Mouse (Mus musculus) thymus, adult 2 months (tissue): ENCODE data around the gene Btf3l4.

Experiments
- CTCF ChIP-seq: fragments of 200-500 bp; IDR thresholded peaks from 2 replicates; pipeline ENCODE4 v1.5.1; 2012; ENCODE audit warnings: mild to moderate bottlenecking, control low read depth, low read length, moderate library complexity, borderline replicate concordance; ENCODE audit not compliant: control insufficient read depth, poor library complexity, insufficient read depth; ENCODE audit errors: extremely low read depth
- POLR2A ChIP-seq: fragments of 200-500 bp; IDR thresholded peaks from 2 replicates; pipeline ENCODE4 v1.6.1; 2012; ENCODE audit warnings: mild to moderate bottlenecking, low read length, control low read depth, moderate library complexity; ENCODE audit not compliant: control insufficient read depth, poor library complexity, insufficient read depth; ENCODE audit errors: extremely low read depth

GRCm38 (mm10) chr4:108811142-108811541 lies 22.3 kb downstream of the Btf3l4 start:
- TF ChIP-seq CTCF, result no peak
- no peak for TF ChIP-seq POLR2A
